Mouse (Mus musculus): ENCODE results near the gene Gm8206.
A peak's percentile ranks its signal among the peaks of the same experiment; 100 is the strongest.
"Not testable (repeated sequence)": the region's sequence is repeated elsewhere in the genome, so short reads cannot be mapped to it uniquely, and the experiment has no call there.

Gene Gm8206

DNA sequence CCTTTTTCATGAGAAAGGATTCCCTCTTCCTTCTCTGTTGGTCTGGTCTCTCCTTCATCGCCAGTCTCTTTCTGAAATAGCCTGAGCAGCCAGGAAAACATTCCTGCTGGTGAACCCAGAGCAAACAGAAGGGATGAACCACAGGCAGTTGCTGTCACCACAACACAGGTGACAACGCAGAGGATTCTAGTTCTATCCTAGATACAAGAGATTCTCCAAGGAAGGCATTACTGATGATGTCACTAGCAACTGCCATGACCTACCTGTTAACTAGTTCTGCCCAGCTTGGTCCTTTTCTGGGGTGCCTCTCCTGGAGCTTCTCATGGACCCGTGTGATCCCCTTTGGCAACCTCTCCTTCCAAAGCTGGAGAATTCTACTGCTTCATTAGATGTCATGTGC, at the start of gene Gm8206:
Gene Gm8206, minus strand, starts transcription at position 101 of the 400 bp plus-strand sequence.
- not testable (repeated sequence) for DNase-seq (ENCODE audit: low spot score)

DNA sequence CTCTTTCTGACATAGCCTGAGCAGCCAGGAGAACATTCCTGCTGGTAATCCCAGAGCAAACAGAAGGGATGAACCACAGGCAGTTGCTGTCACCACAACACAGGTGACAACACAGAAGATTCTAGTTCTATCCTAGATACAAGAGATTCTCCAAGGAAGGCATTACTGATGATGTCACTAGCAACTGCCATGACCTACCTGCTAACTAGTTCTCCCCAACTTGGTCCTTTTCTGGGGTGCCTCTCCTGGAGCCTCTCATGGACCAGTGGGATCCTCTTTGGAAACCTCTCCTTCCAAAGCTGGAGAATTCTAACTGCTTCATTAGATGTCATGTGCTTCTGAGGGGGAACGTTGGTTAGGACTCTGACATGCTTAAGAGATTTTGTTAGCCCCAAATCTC, 32.0 kb upstream of the Gm8206 start, which contains the start of gene Gm3476:
Gene Gm3476, minus strand, starts transcription at position 101 of the 400 bp plus-strand sequence.
- DNase-seq (ENCODE audit: low spot score), result not testable (repeated sequence)

DNA sequence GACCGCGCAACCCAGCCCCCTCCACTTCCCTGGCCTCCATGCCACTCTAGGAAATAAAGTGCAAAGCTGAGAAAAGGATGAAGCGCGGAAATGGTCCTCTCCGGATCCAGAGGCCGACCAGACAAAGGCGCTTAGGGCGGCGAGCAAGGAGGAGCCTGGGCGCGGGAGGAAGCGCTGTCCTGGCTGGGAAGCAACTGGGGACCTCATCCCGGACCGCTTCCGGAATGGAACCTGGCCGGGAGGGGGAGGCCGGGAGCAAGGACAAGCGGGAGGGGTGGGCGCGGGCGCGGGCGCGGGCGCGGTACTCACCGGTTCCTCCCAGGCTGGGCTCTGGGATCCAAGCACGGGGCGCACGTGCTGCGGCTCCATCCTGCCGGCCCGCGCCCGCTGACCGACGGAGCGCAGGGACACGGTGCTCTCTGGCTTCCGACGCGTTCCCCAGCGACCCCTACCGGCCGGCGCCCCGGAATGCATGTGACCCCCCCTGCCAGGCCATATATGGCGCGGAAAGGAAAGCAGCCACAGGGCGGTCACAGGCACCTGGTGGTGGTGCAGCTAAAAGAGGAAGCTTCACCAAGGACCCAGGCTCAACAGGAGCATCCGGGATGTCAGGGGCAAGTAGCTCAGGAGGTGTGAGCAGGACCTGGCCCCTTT, 14.7 kb upstream of the Gm8206 start, which contains the start of gene Gm3468:
Gene Gm3468, minus strand, starts transcription at position 394 of the 654 bp plus-strand sequence.
- peak; percentile 1 for DNase-seq (ENCODE audit: low spot score)

DNA sequence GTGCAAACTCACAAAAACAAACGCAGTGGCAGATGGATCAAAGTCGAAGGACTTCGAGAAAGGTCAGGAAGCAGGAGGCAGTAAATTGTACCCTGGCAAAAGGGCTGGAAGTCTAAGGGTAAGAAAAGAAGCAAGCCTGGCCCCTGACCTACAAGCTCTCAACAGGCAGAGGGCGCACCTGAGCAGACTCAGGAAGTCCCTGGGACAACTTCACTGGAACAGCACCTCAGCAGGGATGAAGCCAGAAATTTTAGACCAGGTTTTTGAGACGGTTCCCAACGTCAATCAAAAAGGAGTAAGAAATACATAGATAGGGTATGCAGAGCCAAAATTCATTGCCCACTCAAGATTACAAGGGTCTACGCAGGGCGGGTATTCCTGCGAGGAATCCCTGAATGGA, 13.8 kb upstream of the Gm8206 start:
- not testable (repeated sequence) for DNase-seq (ENCODE audit: low spot score)

DNA sequence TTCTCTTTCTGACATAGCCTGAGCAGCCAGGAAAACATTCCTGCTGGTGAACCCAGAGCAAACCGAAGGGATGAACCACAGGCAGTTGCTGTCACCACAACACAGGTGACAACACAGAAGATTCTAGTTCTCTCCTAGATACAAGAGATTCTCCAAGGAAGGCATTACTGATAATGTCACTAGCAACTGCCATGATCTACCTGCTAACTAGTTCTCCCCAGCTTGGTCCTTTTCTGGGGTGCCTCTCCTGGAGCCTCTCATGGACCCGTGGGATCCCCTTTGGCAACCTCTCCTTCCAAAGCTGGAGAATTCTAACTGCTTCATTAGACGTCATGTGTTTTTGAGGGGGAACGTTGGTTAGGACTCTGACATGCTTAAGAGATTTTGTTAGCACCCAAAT, 35.6 kb downstream of the Gm8206 start, which contains the start of gene Gm6337:
Gene Gm6337, minus strand, starts transcription at position 101 of the 400 bp plus-strand sequence.
- not testable (repeated sequence) for DNase-seq (ENCODE audit: low spot score)

DNA sequence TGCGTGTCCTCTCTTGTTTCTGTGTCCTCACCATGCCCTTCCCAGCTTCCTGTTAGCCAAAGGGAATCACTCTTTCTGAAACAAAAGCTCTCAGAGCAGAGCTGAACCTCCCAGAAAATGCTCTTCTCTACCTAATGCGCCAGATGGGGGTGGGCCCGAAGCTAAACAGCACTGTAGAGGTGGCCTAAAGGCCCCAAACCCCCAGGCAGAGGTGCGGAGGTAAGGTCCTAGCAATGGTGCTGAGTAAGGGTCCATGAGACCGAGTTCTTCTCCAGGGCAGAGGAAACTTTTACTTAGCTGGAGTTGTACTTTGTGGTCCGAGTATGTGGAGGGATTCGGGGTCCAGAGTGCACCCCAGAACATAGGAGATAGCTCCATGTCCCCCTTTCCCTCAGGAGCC, 106.6 kb downstream of the Gm8206 start:
- peak; percentile 2 for DNase-seq (ENCODE audit: low spot score)

DNA sequence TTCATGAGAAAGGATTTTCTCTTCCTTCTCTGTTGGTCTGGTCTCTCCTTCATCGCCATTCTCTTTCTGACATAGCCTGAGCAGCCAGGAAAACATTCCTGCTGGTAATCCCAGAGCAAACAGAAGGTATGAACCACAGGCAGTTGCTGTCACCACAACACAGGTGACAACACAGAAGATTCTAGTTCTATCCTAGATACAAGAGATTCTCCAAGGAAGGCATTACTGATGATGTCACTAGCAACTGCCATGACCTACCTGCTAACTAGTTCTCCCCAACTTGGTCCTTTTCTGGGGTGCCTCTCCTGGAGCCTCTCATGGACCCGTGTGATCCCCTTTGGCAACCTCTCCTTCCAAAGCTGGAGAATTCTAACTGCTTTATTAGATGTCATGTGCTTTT, 114.7 kb downstream of the Gm8206 start, which contains the start of gene Gm3453:
Gene Gm3453, minus strand, starts transcription at position 101 of the 400 bp plus-strand sequence.
- not testable (repeated sequence) for DNase-seq (ENCODE audit: low spot score)
